Mouse (Mus musculus) MEL (cell line): ENCODE results near the gene Nptxr. TPM values are rescaled to one million over a fixed set of nuclear protein-coding genes. Genes with fewer than 3 reads are reported as not detected.

Experiments
- DNase-seq: peaks from one replicate; pipeline ENCODE4 v3.0.0; 2011; ENCODE audit warnings: low read depth, low spot score
- H3K27ac ChIP-seq: 2 replicates; pipeline ENCODE4 v1.5.1; 2012; ENCODE audit warnings: low read depth, mild to moderate bottlenecking, control low read depth, low read length, moderate library complexity; ENCODE audit not compliant: control insufficient read depth
- H3K27me3 ChIP-seq, 2 experiments: fragments of 150-350 bp in 1 of 2; sonication (generic) in 1 of 2; 2 replicates each; pipeline ENCODE4 v1.6.1; 2012; ENCODE audit warnings: low read length in 2 of 2, mild to moderate bottlenecking in 2 of 2, improper control_type of control experiment in 1 of 2, moderate library complexity in 1 of 2; ENCODE audit not compliant: insufficient read depth in 2 of 2, control insufficient read depth in 1 of 2
- H3K36me3 ChIP-seq, 2 experiments: 2 replicates each; pipeline ENCODE4 v1.6.1; 2012 to 2014; ENCODE audit warnings: low read length in 2 of 2, improper control_type of control experiment in 1 of 2, inconsistent platforms in 1 of 2, mild to moderate bottlenecking in 1 of 2; ENCODE audit not compliant: insufficient read depth in 2 of 2, control insufficient read depth in 1 of 2
- H3K4me1 ChIP-seq, 2 experiments: fragments of 150-350 bp in 1 of 2; sonication (generic) in 1 of 2; 2 replicates each; pipeline ENCODE4 v1.6.1; 2012; ENCODE audit warnings: low read length in 2 of 2, improper control_type of control experiment in 1 of 2, mild to moderate bottlenecking in 1 of 2; ENCODE audit not compliant: insufficient read depth in 2 of 2, control insufficient read depth in 1 of 2
- H3K4me3 ChIP-seq, 2 experiments: fragments of 150-350 bp in 1 of 2; sonication (generic) in 1 of 2; 2 replicates each; pipeline ENCODE4 v1.5.1; 2012; ENCODE audit warnings: low read depth in 2 of 2, low read length in 2 of 2, mild to moderate bottlenecking in 2 of 2, moderate library complexity in 2 of 2, control low read depth in 1 of 2, improper control_type of control experiment in 1 of 2; ENCODE audit not compliant: control insufficient read depth in 1 of 2, insufficient read depth in 1 of 2
- H3K79me2 ChIP-seq: 2 replicates; pipeline ENCODE4 v1.6.1; 2012; ENCODE audit warnings: mild to moderate bottlenecking, low read length, moderate library complexity; ENCODE audit not compliant: control insufficient read depth, poor library complexity, insufficient read depth
- H3K9ac ChIP-seq: 2 replicates; pipeline ENCODE4 v1.6.1; 2012; ENCODE audit warnings: low read depth, mild to moderate bottlenecking, control low read depth, low read length, moderate library complexity; ENCODE audit not compliant: control insufficient read depth, poor library complexity, severe bottlenecking
- H3K9me3 ChIP-seq: fragments of 150-350 bp; sonication (generic); replicated peaks from 2 replicates; pipeline ENCODE4 v1.6.1; 2012; ENCODE audit warnings: mild to moderate bottlenecking, low read length, improper control_type of control experiment, moderate library complexity; ENCODE audit not compliant: insufficient read depth
- CHD1 ChIP-seq: IDR thresholded peaks from 2 replicates; pipeline ENCODE4 v1.6.1; 2012; ENCODE audit warnings: low read depth, mild to moderate bottlenecking, inconsistent platforms, low read length, improper control_type of control experiment
- CTCF ChIP-seq, 3 experiments: IDR thresholded peaks in 2 of 3; conservative IDR thresholded peaks in 1 of 3; 2 replicates each; pipeline ENCODE4 v1.5.1; 2011 to 2012; ENCODE audit warnings: low read length in 3 of 3, low read depth in 2 of 3, mild to moderate bottlenecking in 2 of 3, improper control_type of control experiment in 1 of 3, inconsistent platforms in 1 of 3, mixed read lengths in 1 of 3, moderate library complexity in 1 of 3; ENCODE audit not compliant: control insufficient read depth in 1 of 3, insufficient read depth in 1 of 3, poor library complexity in 1 of 3, severe bottlenecking in 1 of 3
- E2F4 ChIP-seq: IDR thresholded peaks from 2 replicates; pipeline ENCODE4 v1.6.1; 2011; ENCODE audit warnings: low read depth, low read length, improper control_type of control experiment, borderline replicate concordance
- ELF1 ChIP-seq: IDR thresholded peaks from 2 replicates; pipeline ENCODE4 v1.6.1; 2014; ENCODE audit warnings: low read depth, mild to moderate bottlenecking, inconsistent platforms, low read length, improper control_type of control experiment, moderate library complexity
- EP300 ChIP-seq, 2 experiments: IDR thresholded peaks; 2 replicates each; pipeline ENCODE4 v1.6.1; 2011; ENCODE audit warnings: improper control_type of control experiment in 2 of 2, low read length in 2 of 2, low read depth in 1 of 2, mild to moderate bottlenecking in 1 of 2
- ETS1 ChIP-seq: IDR thresholded peaks from 2 replicates; pipeline ENCODE4 v1.6.1; 2012; ENCODE audit warnings: low read depth, mild to moderate bottlenecking, inconsistent platforms, low read length, improper control_type of control experiment, moderate library complexity
- KAT2A ChIP-seq: conservative IDR thresholded peaks from 2 replicates; pipeline ENCODE4 v1.6.1; 2012; ENCODE audit warnings: low read depth, low read length, improper control_type of control experiment, inconsistent platforms
- MAFK ChIP-seq: IDR thresholded peaks from 2 replicates; pipeline ENCODE4 v1.6.1; 2011; ENCODE audit warnings: low read depth, mild to moderate bottlenecking, low read length, improper control_type of control experiment, borderline replicate concordance
- MAX ChIP-seq: IDR thresholded peaks from 2 replicates; pipeline ENCODE4 v1.6.1; 2011; ENCODE audit warnings: low read length, improper control_type of control experiment
- MAZ ChIP-seq: IDR thresholded peaks from 2 replicates; pipeline ENCODE4 v1.6.1; 2012; ENCODE audit warnings: low read depth, mild to moderate bottlenecking, inconsistent platforms, low read length, improper control_type of control experiment
- MEF2A ChIP-seq: IDR thresholded peaks from 2 replicates; pipeline ENCODE4 v1.6.1; 2014; ENCODE audit warnings: low read depth, mild to moderate bottlenecking, inconsistent platforms, low read length, improper control_type of control experiment; ENCODE audit not compliant: poor library complexity, insufficient replicate concordance, severe bottlenecking; ENCODE audit errors: extremely low read depth
- MYB ChIP-seq: IDR thresholded peaks from 2 replicates; pipeline ENCODE4 v1.6.1; 2011; ENCODE audit warnings: mild to moderate bottlenecking, low read depth, low read length, improper control_type of control experiment
- MYC ChIP-seq: IDR thresholded peaks from 2 replicates; pipeline ENCODE4 v1.6.1; 2011; ENCODE audit warnings: low read depth, mild to moderate bottlenecking, low read length, improper control_type of control experiment, moderate library complexity
- NELFE ChIP-seq: IDR thresholded peaks from 2 replicates; pipeline ENCODE4 v1.6.1; 2011; ENCODE audit warnings: low read depth, low read length, improper control_type of control experiment
- NRF1 ChIP-seq: IDR thresholded peaks from 2 replicates; pipeline ENCODE4 v1.6.1; 2014; ENCODE audit warnings: low read depth, mild to moderate bottlenecking, inconsistent platforms, low read length, improper control_type of control experiment, moderate library complexity; ENCODE audit not compliant: poor library complexity, insufficient read depth, severe bottlenecking
- POLR2A ChIP-seq, 2 experiments: IDR thresholded peaks; 2 replicates each; pipeline ENCODE4 v1.6.1; 2011 to 2012; ENCODE audit warnings: low read length in 2 of 2, mild to moderate bottlenecking in 2 of 2, control low read depth in 1 of 2, improper control_type of control experiment in 1 of 2, low read depth in 1 of 2, moderate library complexity in 1 of 2; ENCODE audit not compliant: control insufficient read depth in 1 of 2, insufficient read depth in 1 of 2, poor library complexity in 1 of 2
- POLR2AphosphoS2 ChIP-seq: IDR thresholded peaks from 2 replicates; pipeline ENCODE4 v1.6.1; 2011; ENCODE audit warnings: low read length, improper control_type of control experiment
- POLR2AphosphoS5 ChIP-seq: IDR thresholded peaks from 2 replicates; pipeline ENCODE4 v1.6.1; 2012; ENCODE audit warnings: low read depth, borderline replicate concordance, mild to moderate bottlenecking, inconsistent platforms, low read length, moderate library complexity, mixed read lengths
- RAD21 ChIP-seq: IDR thresholded peaks from 2 replicates; pipeline ENCODE4 v1.6.1; 2011; ENCODE audit warnings: mild to moderate bottlenecking, low read depth, low read length, improper control_type of control experiment
- RCOR1 ChIP-seq: IDR thresholded peaks from 2 replicates; pipeline ENCODE4 v1.6.1; 2012; ENCODE audit warnings: low read depth, mild to moderate bottlenecking, inconsistent platforms, low read length, improper control_type of control experiment
- SIN3A ChIP-seq: IDR thresholded peaks from 2 replicates; pipeline ENCODE4 v1.6.1; 2012; ENCODE audit warnings: low read length, improper control_type of control experiment, inconsistent platforms
- SMC3 ChIP-seq: IDR thresholded peaks from 2 replicates; pipeline ENCODE4 v1.6.1; 2011; ENCODE audit warnings: low read depth, low read length, improper control_type of control experiment
- TBP ChIP-seq: IDR thresholded peaks from 2 replicates; pipeline ENCODE4 v1.8.0; 2011; ENCODE audit warnings: low read depth, low read length, improper control_type of control experiment
- USF1 ChIP-seq: IDR thresholded peaks from 2 replicates; pipeline ENCODE4 v1.6.1; 2014; ENCODE audit warnings: low read depth, mild to moderate bottlenecking, inconsistent platforms, low read length, improper control_type of control experiment, moderate library complexity
- USF2 ChIP-seq, 2 experiments: IDR thresholded peaks; 2 replicates each; pipeline ENCODE4 v1.6.1; 2011 to 2012; ENCODE audit warnings: improper control_type of control experiment in 2 of 2, low read length in 2 of 2, borderline replicate concordance in 1 of 2, inconsistent platforms in 1 of 2, low read depth in 1 of 2, mild to moderate bottlenecking in 1 of 2; ENCODE audit not compliant: insufficient read depth in 1 of 2
- ZC3H11A ChIP-seq: IDR thresholded peaks from 2 replicates; pipeline ENCODE4 v1.6.1; 2012; ENCODE audit warnings: low read depth, mild to moderate bottlenecking, inconsistent platforms, low read length, improper control_type of control experiment
- ZKSCAN1 ChIP-seq: IDR thresholded peaks from 2 replicates; pipeline ENCODE4 v1.6.1; 2012; ENCODE audit warnings: low read depth, mild to moderate bottlenecking, inconsistent platforms, low read length, improper control_type of control experiment, moderate library complexity
- ZMIZ1 ChIP-seq: IDR thresholded peaks from 2 replicates; pipeline ENCODE4 v1.6.1; 2012; ENCODE audit warnings: low read depth, mild to moderate bottlenecking, inconsistent platforms, low read length, improper control_type of control experiment, moderate library complexity
- ZNF384 ChIP-seq: IDR thresholded peaks from 2 replicates; pipeline ENCODE4 v1.6.1; 2012; ENCODE audit warnings: low read depth, mild to moderate bottlenecking, inconsistent platforms, low read length, improper control_type of control experiment
- polyA plus RNA-seq, 2 experiments: library from polyadenylated mRNA; stranded (reverse) in 1 of 2; unstranded in 1 of 2; fragments of >175 nt in 1 of 2; fragments of >200 nt in 1 of 2; gene quantifications; 2 replicates each; pipeline versions ENCODE4 v1.2.1 to v1.2.4; 2012; ENCODE audit warnings: low replicate concordance in 2 of 2, low read depth in 1 of 2; ENCODE audit not compliant: insufficient read length in 2 of 2, insufficient read depth in 1 of 2, missing spikeins in 1 of 2
- total RNA-seq: library from RNA; depleted of rRNA; stranded (reverse); fragments of 300-350 nt; gene quantifications from 2 replicates; pipeline ENCODE4 v1.2.3, GENCODE M21; 2012

The Nptxr gene
- total and polyA plus RNA-seq, 3 experiments = 0.04 to 0.33 TPM; not detected in 1

- TF ChIP-seq USF2 (IDR thresholded peaks at IDR 0.05; ENCODE audit: borderline replicate concordance in 1 of 2, insufficient read depth in 1 of 2, low read depth in 1 of 2, low read length in 2 of 2) = no peak
Observed at GRCm38 (mm10) chr15:79808114-79808513, 3.5 kb upstream of the Nptxr start (continued).

- Histone ChIP-seq H3K79me2 (no peaks in the 10 kb centered on the region), H3K9me3 (no peaks in the 10 kb centered on the region), H3K36me3 (no peaks in the 10 kb centered on the region), H3K27ac (no peak overlapping the region), H3K4me1 (no peaks in the 10 kb centered on the region), H3K9ac (no peak overlapping the region), H3K4me3 (no peak overlapping the region), H3K27me3 (peaks cover under 1 to 3% of the 10 kb centered on the region in 2 experiments; a peak in 1 of 4 replicates)
- DNase-seq = no peak
- no peak for TF ChIP-seq CTCF (IDR thresholded peaks at IDR 0.05 in 2 of 3, conservative IDR thresholded peaks at IDR 0.05 in 1 of 3; ENCODE audit: control insufficient read depth in 1 of 3, insufficient read depth in 1 of 3, low read depth in 2 of 3, low read length in 3 of 3, poor library complexity in 1 of 3, severe bottlenecking in 1 of 3)
- no peak for TF ChIP-seq POLR2A (IDR thresholded peaks at IDR 0.05; ENCODE audit: control insufficient read depth in 1 of 2, insufficient read depth in 1 of 2, low read depth in 1 of 2, low read length in 2 of 2, poor library complexity in 1 of 2)
- no peak for TF ChIP-seq TBP
- no peak for TF ChIP-seq POLR2AphosphoS2
- TF ChIP-seq ZMIZ1 = no peak
- no peak for TF ChIP-seq RAD21
- no peak for TF ChIP-seq ELF1
- no peak for TF ChIP-seq EP300 (IDR thresholded peaks at IDR 0.05; ENCODE audit: low read depth in 1 of 2, low read length in 2 of 2)
- TF ChIP-seq MAX = no peak
- no peak for TF ChIP-seq NRF1
- TF ChIP-seq POLR2AphosphoS5 = no peak
- TF ChIP-seq SIN3A = no peak
- no peak for TF ChIP-seq KAT2A
- TF ChIP-seq MEF2A = no peak
- TF ChIP-seq NELFE = no peak
- TF ChIP-seq ETS1 = no peak
Observed at GRCm38 (mm10) chr15:79807050-79807449, 2.5 kb upstream of the Nptxr start.

GRCm38 (mm10) chr15:79805246-79805645 lies 680 bp upstream of the Nptxr start:
- Histone ChIP-seq H3K27me3 (no peaks in the 10 kb centered on the region; a peak in 1 of 4 replicates), H3K9ac (no peak overlapping the region), H3K79me2 (no peaks in the 10 kb centered on the region), H3K4me3 (no peak overlapping the region)
- TF ChIP-seq KAT2A (no peak), MAZ (no peak), CHD1 (no peak), EP300 (IDR thresholded peaks at IDR 0.05; ENCODE audit: low read depth in 1 of 2, low read length in 2 of 2) (no peak), E2F4 (no peak), MEF2A (no peak), MYB (no peak), MYC (no peak), POLR2A (IDR thresholded peaks at IDR 0.05; ENCODE audit: control insufficient read depth in 1 of 2, insufficient read depth in 1 of 2, low read depth in 1 of 2, low read length in 2 of 2, poor library complexity in 1 of 2) (no peak), MAFK (no peak), SMC3 (no peak), RCOR1 (no peak), ZC3H11A (no peak), ZKSCAN1 (no peak), NRF1 (no peak), ZNF384 (no peak), USF1 (no peak), TBP (no peak)
- TF ChIP-seq, all 39 proteins: peak for 0
- DNase-seq = no peak
- Histone ChIP-seq H3K27ac (no peak overlapping the region), H3K4me1 (no peaks in the 10 kb centered on the region), H3K9me3 (no peaks in the 10 kb centered on the region), H3K36me3 (no peaks in the 10 kb centered on the region)
